Mouse (Mus musculus): ENCODE data around the gene Hnrnpab.

GRCm38 (mm10) chr11:51586411-51586810 is 20.2 kb downstream of the Hnrnpab start:
- TF ChIP-seq HCFC1 (IDR thresholded peaks at IDR 0.05; ENCODE audit: borderline replicate concordance, insufficient read depth, low read length): no peak
- no peak for TF ChIP-seq ZNF384 (IDR thresholded peaks at IDR 0.05; ENCODE audit: low read depth, low read length)
- no peak for TF ChIP-seq CHD2 (IDR thresholded peaks at IDR 0.05; ENCODE audit: low read depth, low read length)
- TF ChIP-seq MAFK (IDR thresholded peaks at IDR 0.05; ENCODE audit: insufficient read depth, low read depth, low read length): no peak
- TF ChIP-seq ZC3H11A (IDR thresholded peaks at IDR 0.05; ENCODE audit: borderline replicate concordance, low read depth, low read length): no peak

All from ES-E14 (cell line).